20 mouse cellular contexts compared by ENCODE assay signal in the genomic region with DNA sequence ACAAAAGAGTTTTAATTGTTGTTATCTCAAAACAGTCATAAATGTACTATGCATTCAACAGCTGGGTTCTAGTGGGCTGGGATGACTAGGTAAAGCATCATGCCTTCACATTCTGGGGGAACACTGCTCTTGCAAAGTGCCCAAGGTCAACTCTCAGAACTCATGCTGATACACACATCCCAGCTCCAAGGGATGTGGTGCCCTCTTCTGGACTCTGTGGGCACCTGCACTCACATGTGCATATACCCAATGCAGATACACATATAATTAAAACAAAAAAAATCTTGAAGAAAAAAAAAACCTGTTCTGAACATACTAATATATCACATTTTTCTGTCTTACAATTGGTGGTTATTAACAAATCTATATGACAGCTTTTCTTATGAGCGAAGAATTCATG.
DNase-seq lines count a peak whose midpoint lies in the region; ATAC-seq and TF ChIP-seq lines count a peak whose summit lies in the region.
"Had no signal": no experiment of that assay in that cellular context is flagged by ENCODE, and none has a peak within 500 bp of the region (broad histone marks: within the 10 kb centered on the region; RNA-seq: fewer than 3 reads in every experiment).

No protein-coding gene starts in this region.

- no peak for TF ChIP-seq POLR2A in kidney, adult 2 months (IDR thresholded peaks at IDR 0.05; ENCODE audit: low read depth, low read length)
- no peak for TF ChIP-seq POLR2A in MEL (IDR thresholded peaks at IDR 0.05; ENCODE audit: control insufficient read depth in 1 of 2, insufficient read depth in 1 of 2, low read depth in 1 of 2, low read length in 2 of 2, poor library complexity in 1 of 2)

- no peaks in the 10 kb centered on the region for H3K9me3 ChIP-seq in lung, postnatal 0 days (ENCODE audit: low read length)
- H3K9me3 ChIP-seq in MEL (replicated peaks; ENCODE audit: insufficient read depth, low read length) = no peaks in the 10 kb centered on the region
- no peaks in the 10 kb centered on the region for H3K9me3 ChIP-seq in stomach, postnatal 0 days (ENCODE audit: control insufficient read depth, low read length)
- H3K9me3 ChIP-seq: embryonic facial prominence, embryonic 15.5 days; forebrain, embryonic 15.5 days; hindbrain, embryonic 15.5 days; liver, embryonic 13.5 days; midbrain, embryonic 10.5 days had no signal

- H3K4me3 ChIP-seq in kidney, adult 2 months (ENCODE audit: insufficient read depth, low read depth, low read length) = no peak overlapping the region
- no peak overlapping the region for H3K4me3 ChIP-seq in lung, postnatal 0 days (ENCODE audit: low read depth, low read length)
- H3K4me3 ChIP-seq in MEL (ENCODE audit: control insufficient read depth in 1 of 2, insufficient read depth in 1 of 2, low read depth in 2 of 2, low read length in 2 of 2) = no peak overlapping the region
- H3K4me3 ChIP-seq in stomach, postnatal 0 days (ENCODE audit: low read depth, low read length) = no peak overlapping the region
- H3K4me3 ChIP-seq: embryonic facial prominence, embryonic 15.5 days; forebrain, embryonic 15.5 days; hindbrain, embryonic 15.5 days; limb, embryonic 12.5 days; liver, embryonic 13.5 days; midbrain, embryonic 10.5 days had no signal

- no peaks in the 10 kb centered on the region for H3K27me3 ChIP-seq in kidney, adult 2 months (replicated peaks; ENCODE audit: control insufficient read depth, insufficient read depth, low read length)
- H3K27me3 ChIP-seq in lung, postnatal 0 days (replicated peaks; ENCODE audit: insufficient read depth, low read length) = no peaks in the 10 kb centered on the region
- no peaks in the 10 kb centered on the region for H3K27me3 ChIP-seq in MEL (ENCODE audit: control insufficient read depth in 1 of 2, insufficient read depth in 2 of 2, low read length in 2 of 2)
- no peaks in the 10 kb centered on the region for H3K27me3 ChIP-seq in stomach, postnatal 0 days (ENCODE audit: control insufficient read depth, insufficient read depth, low read length)
- H3K27me3 ChIP-seq: CH12.LX; embryonic facial prominence, embryonic 15.5 days; forebrain, embryonic 15.5 days; hindbrain, embryonic 15.5 days; limb, embryonic 12.5 days; liver, embryonic 13.5 days had no signal

- TF ChIP-seq RAD21 in MEL (IDR thresholded peaks at IDR 0.05; ENCODE audit: low read depth, low read length) = no peak

- H3K4me1 ChIP-seq in kidney, adult 2 months (ENCODE audit: control insufficient read depth, insufficient read depth, low read length) = no peaks in the 10 kb centered on the region
- H3K4me1 ChIP-seq in lung, postnatal 0 days (ENCODE audit: insufficient read depth, low read depth, low read length) = no peaks in the 10 kb centered on the region
- no peaks in the 10 kb centered on the region for H3K4me1 ChIP-seq in MEL (ENCODE audit: control insufficient read depth in 1 of 2, insufficient read depth in 2 of 2, low read length in 2 of 2)
- H3K4me1 ChIP-seq in stomach, postnatal 0 days (replicated peaks; ENCODE audit: control insufficient read depth, insufficient read depth) = no peaks in the 10 kb centered on the region
- H3K4me1 ChIP-seq: embryonic facial prominence, embryonic 15.5 days had no signal

- no peak for ATAC-seq in lung, postnatal 0 days
- ATAC-seq in stomach, postnatal 0 days (ENCODE audit: low FRiP score, low TSS enrichment) = no peak
- ATAC-seq: activated CD4-positive, CD25-positive, alpha-beta regulatory T cell, adult 4 months; forebrain, embryonic 15.5 days had no signal

- 98% methylated on average over 1 of the region's 1 CpGs for WGBS in kidney, adult 2 months
- 96% methylated on average over 1 of the region's 1 CpGs for WGBS in lung, postnatal 0 days
- 96% methylated on average over 1 of the region's 1 CpGs for WGBS in stomach, postnatal 0 days

- H3K4me2 ChIP-seq in lung, postnatal 0 days (replicated peaks; ENCODE audit: low read depth, low read length) = no peak overlapping the region
- no peak overlapping the region for H3K4me2 ChIP-seq in stomach, postnatal 0 days (replicated peaks; ENCODE audit: low read depth)
- H3K4me2 ChIP-seq: embryonic facial prominence, embryonic 15.5 days; forebrain, embryonic 15.5 days; hindbrain, embryonic 15.5 days; limb, embryonic 12.5 days; liver, embryonic 13.5 days had no signal

- no peak for TF ChIP-seq EP300 in lung, postnatal 0 days (IDR thresholded peaks at IDR 0.05)
- no peak for TF ChIP-seq EP300 in MEL (IDR thresholded peaks at IDR 0.05; ENCODE audit: low read depth in 1 of 2, low read length in 2 of 2)
- TF ChIP-seq EP300 in stomach, postnatal 0 days (optimal IDR thresholded peaks at IDR 0.05) = no peak

- no peaks in the 10 kb centered on the region for H3K79me2 ChIP-seq in MEL (ENCODE audit: control insufficient read depth, insufficient read depth, low read length, poor library complexity)

- no peaks in the 10 kb centered on the region for H3K36me3 ChIP-seq in kidney, adult 2 months (ENCODE audit: control insufficient read depth, insufficient read depth, low read length)
- H3K36me3 ChIP-seq in lung, postnatal 0 days (ENCODE audit: insufficient read depth, low read length) = no peaks in the 10 kb centered on the region
- H3K36me3 ChIP-seq in MEL (ENCODE audit: control insufficient read depth in 1 of 2, insufficient read depth in 2 of 2, low read length in 2 of 2) = no peaks in the 10 kb centered on the region
- H3K36me3 ChIP-seq in stomach, postnatal 0 days (ENCODE audit: control insufficient read depth, insufficient read depth, low read length) = no peaks in the 10 kb centered on the region
- H3K36me3 ChIP-seq: embryonic facial prominence, embryonic 15.5 days; forebrain, embryonic 15.5 days; hindbrain, embryonic 15.5 days; limb, embryonic 12.5 days; liver, embryonic 13.5 days; midbrain, embryonic 10.5 days had no signal

- TF ChIP-seq CTCF in kidney, adult 2 months (conservative IDR thresholded peaks at IDR 0.05; ENCODE audit: insufficient read depth, insufficient read length, low read depth, low read length) = 0 out of 2 replicates have a peak, but pooled peaks have one; percentile 12
- peak; percentile 34; the same call in 1 of the 2 replicates for TF ChIP-seq CTCF in lung, postnatal 0 days (IDR thresholded peaks at IDR 0.05)
- peak in 2 of 3 experiments; percentile 7 to 9; a peak in 1 of 6 replicates for TF ChIP-seq CTCF in MEL (IDR thresholded peaks at IDR 0.05 in 2 of 3, conservative IDR thresholded peaks at IDR 0.05 in 1 of 3; ENCODE audit: control insufficient read depth in 1 of 3, insufficient read depth in 1 of 3, low read depth in 2 of 3, low read length in 3 of 3, poor library complexity in 1 of 3, severe bottlenecking in 1 of 3)
- TF ChIP-seq CTCF in stomach, postnatal 0 days (IDR thresholded peaks at IDR 0.05; ENCODE audit: low read depth) = peak; percentile 52

- no peak overlapping the region for H3K9ac ChIP-seq in lung, postnatal 0 days (replicated peaks; ENCODE audit: low read depth)
- H3K9ac ChIP-seq in MEL (ENCODE audit: control insufficient read depth, low read depth, low read length, poor library complexity, severe bottlenecking) = no peak overlapping the region
- H3K9ac ChIP-seq in stomach, postnatal 0 days (ENCODE audit: low read length) = no peak overlapping the region
- H3K9ac ChIP-seq: embryonic facial prominence, embryonic 15.5 days; forebrain, embryonic 15.5 days; hindbrain, embryonic 15.5 days; limb, embryonic 12.5 days; liver, embryonic 13.5 days had no signal

- no peak overlapping the region for H3K27ac ChIP-seq in kidney, adult 2 months (ENCODE audit: insufficient read depth, low read depth, low read length)
- no peak overlapping the region for H3K27ac ChIP-seq in lung, postnatal 0 days (ENCODE audit: low read length)
- H3K27ac ChIP-seq in MEL (ENCODE audit: control insufficient read depth, low read depth, low read length) = no peak overlapping the region
- H3K27ac ChIP-seq in stomach, postnatal 0 days (replicated peaks) = no peak overlapping the region
- H3K27ac ChIP-seq: embryonic facial prominence, embryonic 15.5 days; forebrain, embryonic 15.5 days; hindbrain, embryonic 15.5 days; limb, embryonic 12.5 days; liver, embryonic 13.5 days; midbrain, embryonic 10.5 days had no signal

- DNase-seq in kidney, adult 2 months = no peak
- no peak for DNase-seq in kidney, adult 9 months
- no peak for DNase-seq in lung, postnatal 0 days (ENCODE audit: low spot score)
- no peak for DNase-seq in lung, postnatal 10 days
- no peak for DNase-seq in MEL (ENCODE audit: low read depth, low spot score)
- DNase-seq in stomach, postnatal 0 days (ENCODE audit: low spot score) = no peak
- no peak for DNase-seq in spleen, postnatal 14 days (ENCODE audit: low spot score in 2 of 2)
- DNase-seq: adrenal gland, postnatal 10 days; B cell, adult 2 months; cerebellum, adult 8-10 months; gastrocnemius, postnatal 36 days; heart, postnatal 4 days; liver, embryonic 13.5 days had no signal

TF ChIP-seq in MEL, 35 proteins besides CTCF, POLR2A, EP300 and RAD21:
- TF ChIP-seq BHLHE40 (IDR thresholded peaks at IDR 0.05; ENCODE audit: borderline replicate concordance, low read depth, low read length) = no peak
- TF ChIP-seq ZC3H11A (IDR thresholded peaks at IDR 0.05; ENCODE audit: low read depth, low read length) = no peak
- no peak for TF ChIP-seq SMC3 (IDR thresholded peaks at IDR 0.05; ENCODE audit: low read depth, low read length)
- no peak for TF ChIP-seq MXI1 (IDR thresholded peaks at IDR 0.05; ENCODE audit: low read depth, low read length)
- no peak for TF ChIP-seq JUND (IDR thresholded peaks at IDR 0.05; ENCODE audit: low read depth, low read length)
- no peak for TF ChIP-seq ELF1 (IDR thresholded peaks at IDR 0.05; ENCODE audit: low read depth, low read length)
- no peak for TF ChIP-seq CHD2 (IDR thresholded peaks at IDR 0.05; ENCODE audit: low read length)
- TF ChIP-seq ZKSCAN1 (IDR thresholded peaks at IDR 0.05; ENCODE audit: low read depth, low read length) = no peak
- TF ChIP-seq SIN3A (IDR thresholded peaks at IDR 0.05; ENCODE audit: low read length) = no peak
- no peak for TF ChIP-seq TCF12 (IDR thresholded peaks at IDR 0.05; ENCODE audit: low read depth, low read length)
- TF ChIP-seq ETS1 (IDR thresholded peaks at IDR 0.05; ENCODE audit: low read depth, low read length) = no peak
- no peak for TF ChIP-seq NRF1 (IDR thresholded peaks at IDR 0.05; ENCODE audit: insufficient read depth, low read depth, low read length, poor library complexity, severe bottlenecking)
- no peak for TF ChIP-seq POLR2AphosphoS2 (IDR thresholded peaks at IDR 0.05; ENCODE audit: low read length)
- TF ChIP-seq KAT2A (conservative IDR thresholded peaks at IDR 0.05; ENCODE audit: low read depth, low read length) = no peak
- no peak for TF ChIP-seq GABPA (IDR thresholded peaks at IDR 0.05; ENCODE audit: low read depth, low read length)
- no peak for TF ChIP-seq RCOR1 (IDR thresholded peaks at IDR 0.05; ENCODE audit: low read depth, low read length)
- TF ChIP-seq USF1 (IDR thresholded peaks at IDR 0.05; ENCODE audit: low read depth, low read length) = no peak
- no peak for TF ChIP-seq ZNF384 (IDR thresholded peaks at IDR 0.05; ENCODE audit: low read depth, low read length)
- no peak for TF ChIP-seq TBP (IDR thresholded peaks at IDR 0.05; ENCODE audit: low read depth, low read length)
